Mouse (Mus musculus): ENCODE data around the gene Thumpd3.

The Thumpd3 gene

GRCm38 (mm10) chr6:113079492-113079891, 33.5 kb downstream of the Thumpd3 start:
- peak; percentile 31 for DNase-seq (ENCODE audit: low spot score)

GRCm38 (mm10) chr6:113082229-113082628, 36.2 kb downstream of the Thumpd3 start:
- peak; percentile 68 for DNase-seq (ENCODE audit: low spot score)

- DNase-seq (ENCODE audit: low spot score) = no peak
These were observed 38.6 kb downstream of the Thumpd3 start for GRCm38 (mm10) chr6:113084590-113084989.

GRCm38 (mm10) chr6:113093206-113093605, 47.2 kb downstream of the Thumpd3 start:
- no peak for DNase-seq (ENCODE audit: low spot score)

GRCm38 (mm10) chr6:113095547-113095946, 49.5 kb downstream of the Thumpd3 start:
- no peak for DNase-seq (ENCODE audit: low spot score)

- DNase-seq (ENCODE audit: low spot score) = peak; percentile 15
These were observed 51.6 kb downstream of the Thumpd3 start for GRCm38 (mm10) chr6:113097662-113098061.

GRCm38 (mm10) chr6:113099640-113100289, 53.7 kb downstream of the Thumpd3 start:
- DNase-seq (ENCODE audit: low spot score) = peak; percentile 81

GRCm38 (mm10) chr6:113102541-113102940, 56.5 kb downstream of the Thumpd3 start:
- DNase-seq (ENCODE audit: low spot score) = no peak

GRCm38 (mm10) chr6:113103765-113104164, 57.7 kb downstream of the Thumpd3 start:
- DNase-seq (ENCODE audit: low spot score) = no peak

- DNase-seq (ENCODE audit: low spot score) = no peak
These were observed 63.4 kb downstream of the Thumpd3 start for GRCm38 (mm10) chr6:113109378-113109777.

GRCm38 (mm10) chr6:113109956-113110355, 63.9 kb downstream of the Thumpd3 start:
- no peak for DNase-seq (ENCODE audit: low spot score)
